Mouse (Mus musculus) gastrocnemius, adult 8-10 months (tissue): ENCODE measurements around the gene Hdac1. TPM values are rescaled to one million over a fixed set of nuclear protein-coding genes. Genes with fewer than 3 reads are reported as not detected.

ENCODE experiments used
- DNase-seq, 2 experiments: peaks; one replicate each; pipeline ENCODE4 v3.0.0; 2022; ENCODE audit warnings: low spot score in 2 of 2
- microRNA-seq: library from miRNA; unstranded; fragments of <30 nt; microRNA quantifications from one replicate; pipeline ENCODE4 v1.2.0, GENCODE M21; 2022
- total RNA-seq, 4 experiments: library from RNA; stranded (reverse); gene quantifications; 2 replicates each; pipeline ENCODE4 v1.2.4; 2022

Hdac1 gene
- total RNA-seq, 4 experiments from 2014 or later, result 6.7 to 9.7 (median 7.6) TPM

- no peak for DNase-seq
Observed at GRCm38 (mm10) chr4:129476047-129476446, 66.5 kb downstream of the Hdac1 start.

Small RNA genes within 50 kb of the gene (microRNA-seq; reads per million reads assigned to microRNA genes)
- not detected for gene Mir8119

Other genes starting within 250 kb of the Hdac1 start
- gene Rbbp4, start 207.3 kb downstream of the Hdac1 start, total RNA-seq, result 10 to 100 TPM; 35.5 to 40.8 (median 40.0) TPM
- gene Zbtb8os, start 207.0 kb downstream of the Hdac1 start, total RNA-seq, result 10 to 100 TPM; 24.3 to 32.6 (median 26.6) TPM
- gene Zbtb8a, start 164.6 kb downstream of the Hdac1 start, total RNA-seq, result under 1 TPM; 0.48 to 0.79 (median 0.63) TPM
- gene Zbtb8b, start 101.9 kb downstream of the Hdac1 start, total RNA-seq, result not detected
- gene Bsdc1, start 81.1 kb downstream of the Hdac1 start, total RNA-seq, result 10 to 100 TPM; 37.3 to 42.5 (median 41.0) TPM
- not detected for gene Tssk3, start 51.7 kb downstream of the Hdac1 start, total RNA-seq
- gene Fam229a, start 51.5 kb downstream of the Hdac1 start, total RNA-seq, result not detected
- 1 to 10 TPM in 2 of 4 experiments, under 1 TPM in 2; 0.19 to 1.1 (median 0.78) TPM for gene Marcksl1, start 29.1 kb downstream of the Hdac1 start, total RNA-seq
- not detected for gene Lck, start 30.9 kb upstream of the Hdac1 start, total RNA-seq
- gene Fam167b, start 35.8 kb upstream of the Hdac1 start, total RNA-seq, result not detected
- 100 to 1,000 TPM; 142 to 156 (median 148) TPM for gene Eif3i, start 57.9 kb upstream of the Hdac1 start, total RNA-seq
- 10 to 100 TPM; 25.9 to 37.5 (median 29.7) TPM for gene Tmem234, start 58.0 kb upstream of the Hdac1 start, total RNA-seq
- gene Dcdc2b, start 71.5 kb upstream of the Hdac1 start, total RNA-seq, result 1 to 10 TPM in 3 of 4 experiments, under 1 TPM in 1; 0.46 to 1.2 (median 1.1) TPM
- gene Iqcc, start 76.4 kb upstream of the Hdac1 start, total RNA-seq, result 10 to 100 TPM in 1 of 4 experiments, 1 to 10 TPM in 3; 7.3 to 11.4 (median 8.7) TPM
- 10 to 100 TPM; 27.9 to 33.0 (median 30.8) TPM for gene Ccdc28b, start 81.2 kb upstream of the Hdac1 start, total RNA-seq
- 10 to 100 TPM; 10.9 to 20.3 (median 15.6) TPM for gene Txlna, start 98.4 kb upstream of the Hdac1 start, total RNA-seq
- gene Kpna6, start 130.1 kb upstream of the Hdac1 start, total RNA-seq, result 10 to 100 TPM; 69.1 to 77.9 (median 76.0) TPM
- gene Tmem39b, start 154.1 kb upstream of the Hdac1 start, total RNA-seq, result 1 to 10 TPM; 1.8 to 4.9 (median 3.3) TPM
- gene Khdrbs1, start 199.6 kb upstream of the Hdac1 start, total RNA-seq, result 10 to 100 TPM; 20.2 to 24.6 (median 23.2) TPM